16 mouse cellular contexts compared by ENCODE assay signal in the genomic region with DNA sequence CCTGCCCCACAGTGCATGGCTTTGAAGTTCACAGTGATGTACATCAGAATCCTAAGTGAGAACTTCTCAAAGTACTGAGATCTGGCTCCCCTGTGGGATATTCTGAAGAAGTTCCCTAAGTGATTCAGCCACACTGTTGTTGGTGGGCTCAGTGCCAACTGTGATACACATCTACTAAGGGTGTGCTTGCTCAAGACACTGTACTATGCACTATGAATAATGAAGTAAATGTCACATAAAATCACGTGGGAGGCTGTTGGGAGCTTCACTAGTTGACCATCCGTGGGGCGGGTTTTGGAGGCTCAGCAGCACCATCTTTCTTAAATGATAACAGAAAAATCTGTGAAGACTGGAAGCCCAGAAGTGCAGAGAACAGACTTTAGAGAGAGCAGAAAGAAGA.
DNase-seq lines count a peak whose midpoint lies in the region; ATAC-seq and TF ChIP-seq lines count a peak whose summit lies in the region.
"Had no signal": no experiment of that assay in that cellular context is flagged by ENCODE, and none has a peak within 500 bp of the region (broad histone marks: within the 10 kb centered on the region; RNA-seq: fewer than 3 reads in every experiment).

No protein-coding gene starts in this region.

- DNase-seq in adrenal gland, postnatal 14 days: peak; percentile 36
- no peak for DNase-seq in adrenal gland, adult 8-10 months
- DNase-seq in lung, postnatal 0 days (ENCODE audit: low spot score): peak; percentile 34
- DNase-seq in lung, postnatal 25 days (ENCODE audit: low spot score): no peak
- no peak for DNase-seq in embryo, embryonic 10.5 days (ENCODE audit: low spot score)
- no peak for DNase-seq in yolk sac, embryonic 10.5 days (ENCODE audit: low spot score)
- DNase-seq: cerebellum, adult 11-12 months; heart, adult 2 months; kidney, postnatal 4 days; lung, postnatal 10 days; right cerebral cortex, postnatal 14 days had no signal

- no peak overlapping the region for H3K4me2 ChIP-seq in lung, postnatal 0 days (replicated peaks; ENCODE audit: low read depth, low read length)
- H3K4me2 ChIP-seq: embryonic facial prominence, embryonic 13.5 days; hindbrain, embryonic 13.5 days; limb, embryonic 15.5 days; midbrain, embryonic 11.5 days had no signal

- TF ChIP-seq EP300 in lung, postnatal 0 days (IDR thresholded peaks at IDR 0.05): no peak

- H3K4me3 ChIP-seq in lung, postnatal 0 days (ENCODE audit: low read depth, low read length): no peak overlapping the region
- no peak overlapping the region for H3K4me3 ChIP-seq in bone marrow macrophage, adult 2 months (ENCODE audit: insufficient read depth, low read length)
- H3K4me3 ChIP-seq: embryonic facial prominence, embryonic 13.5 days; heart, adult 2 months; hindbrain, embryonic 13.5 days; limb, embryonic 15.5 days had no signal

- no peak for ATAC-seq in lung, postnatal 0 days

- WGBS in lung, postnatal 0 days: 62% methylated on average over 3 of the region's 3 CpGs

- no peaks in the 10 kb centered on the region for H3K27me3 ChIP-seq in lung, postnatal 0 days (replicated peaks; ENCODE audit: insufficient read depth, low read length)
- H3K27me3 ChIP-seq: embryonic facial prominence, embryonic 13.5 days; hindbrain, embryonic 13.5 days; limb, embryonic 15.5 days had no signal

- no peak overlapping the region for H3K27ac ChIP-seq in lung, postnatal 0 days (ENCODE audit: low read length)
- peak overlapping the region; percentile 68 for H3K27ac ChIP-seq in bone marrow macrophage, adult 2 months (ENCODE audit: insufficient read depth, low read depth, low read length)
- H3K27ac ChIP-seq: embryonic facial prominence, embryonic 13.5 days; heart, adult 2 months; hindbrain, embryonic 13.5 days; limb, embryonic 15.5 days had no signal

- TF ChIP-seq CTCF in lung, postnatal 0 days (IDR thresholded peaks at IDR 0.05): no peak
- TF ChIP-seq CTCF in bone marrow macrophage, adult 2 months (IDR thresholded peaks at IDR 0.05; ENCODE audit: low read depth, low read length): no peak

- no peaks in the 10 kb centered on the region for H3K36me3 ChIP-seq in lung, postnatal 0 days (ENCODE audit: insufficient read depth, low read length)
- H3K36me3 ChIP-seq: embryonic facial prominence, embryonic 13.5 days; hindbrain, embryonic 13.5 days; limb, embryonic 15.5 days had no signal

- no peak for TF ChIP-seq POLR2A in bone marrow macrophage, adult 2 months (IDR thresholded peaks at IDR 0.05; ENCODE audit: borderline replicate concordance, low read depth, low read length)

- peaks cover 3% of the 10 kb centered on the region; the same call in 1 of the 2 replicates for H3K4me1 ChIP-seq in lung, postnatal 0 days (ENCODE audit: insufficient read depth, low read depth, low read length)
- H3K4me1 ChIP-seq in bone marrow macrophage, adult 2 months (ENCODE audit: control insufficient read depth, insufficient read depth, low read length): peaks cover 34% of the 10 kb centered on the region
- H3K4me1 ChIP-seq: hindbrain, embryonic 13.5 days had no signal

- no peaks in the 10 kb centered on the region for H3K9me3 ChIP-seq in lung, postnatal 0 days (ENCODE audit: low read length)
- H3K9me3 ChIP-seq: embryonic facial prominence, embryonic 13.5 days; hindbrain, embryonic 13.5 days; limb, embryonic 15.5 days had no signal

- no peak overlapping the region for H3K9ac ChIP-seq in lung, postnatal 0 days (replicated peaks; ENCODE audit: low read depth)
- H3K9ac ChIP-seq: embryonic facial prominence, embryonic 13.5 days; hindbrain, embryonic 13.5 days; limb, embryonic 15.5 days had no signal

Comparison
In these comparisons a context has a peak if more than half of its experiments do, and no peak if none do; other contexts are left out.
1. DNase-seq: peak in adrenal gland, postnatal 14 days (single experiment) and lung, postnatal 0 days (single experiment); none in adrenal gland, adult 8-10 months (single experiment), lung, postnatal 25 days (single experiment), embryo, embryonic 10.5 days (single experiment) and yolk sac, embryonic 10.5 days (single experiment).